Mouse (Mus musculus) liver, embryonic 15.5 days (tissue): Measurements from ENCODE around the gene Ccdc127. TPM values are rescaled to one million over a fixed set of nuclear protein-coding genes. Genes with fewer than 3 reads are reported as not detected.
A peak's percentile ranks its signal among the peaks of the same experiment; 100 is the strongest.

Experiments used
- ATAC-seq: fragments of 200-750 bp; cut with Nextera tagmentation; 2 replicates; pipeline ENCODE4 v1.8.0; 2017; ENCODE audit warnings: moderate number of reproducible peaks, mild to moderate bottlenecking, moderate library complexity; ENCODE audit not compliant: insufficient read depth
- H3K27ac ChIP-seq: fragments of 300-500 bp; sonication (generic); replicated peaks from 2 replicates; pipeline ENCODE4 v1.5.1; 2015; ENCODE audit warnings: mild to moderate bottlenecking, inconsistent platforms
- H3K27me3 ChIP-seq: fragments of 300-500 bp; sonication (generic); 2 replicates; pipeline ENCODE4 v1.6.1; 2015; ENCODE audit warnings: mild to moderate bottlenecking, inconsistent platforms
- H3K36me3 ChIP-seq: fragments of 300-500 bp; sonication (generic); replicated peaks from 2 replicates; pipeline ENCODE4 v1.6.1; 2015; ENCODE audit warnings: moderate library complexity, mild to moderate bottlenecking, inconsistent platforms
- H3K4me1 ChIP-seq: fragments of 300-500 bp; sonication (generic); replicated peaks from 2 replicates; pipeline ENCODE4 v1.6.1; 2015; ENCODE audit warnings: inconsistent platforms
- H3K4me2 ChIP-seq: fragments of 300-500 bp; sonication (generic); 2 replicates; pipeline ENCODE4 v1.6.1; 2015; ENCODE audit warnings: moderate library complexity, mild to moderate bottlenecking, inconsistent platforms
- H3K4me3 ChIP-seq: fragments of 300-500 bp; sonication (generic); replicated peaks from 2 replicates; pipeline ENCODE4 v1.5.1; 2015; ENCODE audit warnings: mild to moderate bottlenecking, inconsistent platforms
- H3K9ac ChIP-seq: fragments of 300-500 bp; sonication (generic); 2 replicates; pipeline ENCODE4 v1.6.1; 2015; ENCODE audit warnings: moderate library complexity, mild to moderate bottlenecking, inconsistent platforms
- H3K9me3 ChIP-seq: fragments of 300-500 bp; sonication (generic); replicated peaks from 2 replicates; pipeline ENCODE4 v1.6.1; 2016; ENCODE audit warnings: inconsistent platforms
- WGBS: fragments of 180-500 bp; shearing (Covaris S2); methylation state at CpG from one replicate; pipeline ENCODE4 v1.1.7; 2015; ENCODE audit warnings: mixed read lengths; ENCODE audit not compliant: insufficient replicate concordance; 5-methylcytosine and 5-hydroxymethylcytosine counted together
- microRNA counts: library from miRNA; unstranded; fragments of <30 nt; microRNA quantifications from one replicate; lab custom pipeline; 2016
- microRNA-seq: library from miRNA; unstranded; fragments of <30 nt; microRNA quantifications from one replicate; pipeline ENCODE4, GENCODE M21; 2016
- polyA plus RNA-seq: library from polyadenylated mRNA; unstranded; fragments of >200 nt; fragmentation: Nextera tagmentation; extraction: Ambion mirVana; gene quantifications from 2 replicates; pipeline ENCODE4 v1.2.1, GENCODE M21; 2015

The Ccdc127 gene
- polyA plus RNA-seq, 1 experiment from 2014 or later: 18.4 TPM

GRCm38 (mm10) chr13:74391156-74391555 is 41.0 kb downstream of the Ccdc127 start:
- Histone ChIP-seq H3K4me2 (no peak overlapping the region), H3K27me3 (no peaks in the 10 kb centered on the region), H3K4me3 (no peak overlapping the region), H3K36me3 (no peaks in the 10 kb centered on the region), H3K27ac (no peak overlapping the region), H3K4me1 (no peaks in the 10 kb centered on the region), H3K9me3 (no peaks in the 10 kb centered on the region), H3K9ac (no peak overlapping the region)
- WGBS: 55% methylated on average over 2 of the region's 2 CpGs
- ATAC-seq: no peak

- H3K9ac ChIP-seq: no peak within 1 kb of the TSS
- no peak within 1 kb of the TSS for H3K27ac ChIP-seq
- no peaks in the 10 kb centered on the region for H3K27me3 ChIP-seq
- H3K9me3 ChIP-seq: no peaks in the 10 kb centered on the region
- H3K4me2 ChIP-seq: peak within 1 kb of the TSS; percentile 29; the same call in 1 of the 2 replicates
- no peak within 1 kb of the TSS for H3K4me3 ChIP-seq
- no peaks in the 10 kb centered on the region for H3K36me3 ChIP-seq
- no peaks in the 10 kb centered on the region for H3K4me1 ChIP-seq
- no peak for ATAC-seq
- WGBS: 16% methylated on average over 11 of the region's 11 CpGs
Measured at GRCm38 (mm10) chr13:74399298-74399839, 49.3 kb downstream of the Ccdc127 start, which contains the start of gene Ftl1-ps1. Gene Ftl1-ps1, plus strand, starts transcription at chr13:74399694.

MicroRNAs encoded within 50 kb of the gene (microRNA counts, 519-probe panel; counts per million panel counts)
- not detected for microRNA mmu-miR-692 (lab: Ali Mortazavi, UCI)

Small RNAs within 50 kb of the gene (microRNA-seq; reads per million reads assigned to microRNA genes)
- gene Mir692-3: not detected

Other genes starting within 250 kb of the Ccdc127 start
- not detected in 2 replicates for gene Slc9a3, start 228.9 kb upstream of the Ccdc127 start, polyA plus RNA-seq
- gene Exoc3, start 141.6 kb upstream of the Ccdc127 start, polyA plus RNA-seq: 23.7 and 24.0 TPM in 2 replicates
- gene Ahrr, start 58.0 kb upstream of the Ccdc127 start, polyA plus RNA-seq: 0.03 and 0.61 TPM in 2 replicates
- gene Pdcd6, start 32.7 kb upstream of the Ccdc127 start, polyA plus RNA-seq: 65.9 and 69.8 TPM in 2 replicates
- gene Sdha, start within 50 bp of the Ccdc127 start, polyA plus RNA-seq: 151 and 167 TPM in 2 replicates
- not detected in 2 replicates for gene Lrrc14b, start 13.7 kb downstream of the Ccdc127 start, polyA plus RNA-seq
- 0.79 and 0.85 TPM in 2 replicates for gene Zfp72, start 40.5 kb downstream of the Ccdc127 start, polyA plus RNA-seq
- gene Ftl1-ps1, start 49.4 kb downstream of the Ccdc127 start, polyA plus RNA-seq: 70.4 and 106 TPM in 2 replicates
- 7.3 and 8.2 TPM in 2 replicates for gene Zfp825, start 143.7 kb downstream of the Ccdc127 start, polyA plus RNA-seq